Mouse (Mus musculus) right cerebral cortex, postnatal 10 days (tissue): ENCODE data around the gene Cmss1.

Experiments used
- DNase-seq, 2 experiments: peaks; one replicate each; pipeline ENCODE4 v3.0.0; 2021; ENCODE audit warnings: low spot score in 2 of 2

Gene Cmss1

GRCm38 (mm10) chr16:57428977-57429376 is 177.7 kb downstream of the Cmss1 start:
- DNase-seq: no peak

GRCm38 (mm10) chr16:57427516-57428285 is 179.0 kb downstream of the Cmss1 start:
- DNase-seq: no peak

GRCm38 (mm10) chr16:57426680-57427079 is 180.0 kb downstream of the Cmss1 start:
- DNase-seq: no peak

- no peak for DNase-seq
Observed at GRCm38 (mm10) chr16:57423001-57423800, 183.5 kb downstream of the Cmss1 start.

- DNase-seq: no peak
Observed at GRCm38 (mm10) chr16:57421680-57422417, 184.8 kb downstream of the Cmss1 start.

GRCm38 (mm10) chr16:57420773-57421556 is 185.7 kb downstream of the Cmss1 start:
- DNase-seq: no peak

GRCm38 (mm10) chr16:57419881-57420280 is 186.8 kb downstream of the Cmss1 start:
- DNase-seq: no peak

- DNase-seq: no peak
Observed at GRCm38 (mm10) chr16:57419332-57419731, 187.3 kb downstream of the Cmss1 start.

GRCm38 (mm10) chr16:57417955-57418354 is 188.7 kb downstream of the Cmss1 start:
- no peak for DNase-seq

- no peak for DNase-seq
Observed at GRCm38 (mm10) chr16:57417017-57417416, 189.6 kb downstream of the Cmss1 start.

GRCm38 (mm10) chr16:57416049-57416448 is 190.6 kb downstream of the Cmss1 start:
- no peak for DNase-seq

- no peak for DNase-seq
Observed at GRCm38 (mm10) chr16:57412766-57413165, 193.9 kb downstream of the Cmss1 start.

- DNase-seq: no peak
Observed at GRCm38 (mm10) chr16:57403825-57404224, 202.8 kb downstream of the Cmss1 start.

GRCm38 (mm10) chr16:57402910-57403309 is 203.8 kb downstream of the Cmss1 start:
- DNase-seq: no peak

GRCm38 (mm10) chr16:57401702-57402101 is 205.0 kb downstream of the Cmss1 start:
- no peak for DNase-seq

- no peak for DNase-seq
Observed at GRCm38 (mm10) chr16:57399566-57399965, 207.1 kb downstream of the Cmss1 start.

- DNase-seq: peak; percentile 58 to 79
Observed at GRCm38 (mm10) chr16:57398387-57399214, 208.1 kb downstream of the Cmss1 start.

GRCm38 (mm10) chr16:57397845-57398244 is 208.8 kb downstream of the Cmss1 start:
- DNase-seq: no peak

- no peak for DNase-seq
Observed at GRCm38 (mm10) chr16:57396249-57396648, 210.4 kb downstream of the Cmss1 start.

GRCm38 (mm10) chr16:57393161-57393560 is 213.5 kb downstream of the Cmss1 start:
- peak; percentile 42 to 48 for DNase-seq

GRCm38 (mm10) chr16:57392461-57392860 is 214.2 kb downstream of the Cmss1 start:
- no peak for DNase-seq
